Mouse (Mus musculus) ovary, postnatal 36 days (tissue): ENCODE data around the gene Rho.

Source experiments
- DNase-seq: peaks from one replicate; pipeline ENCODE4 v3.0.0; 2022; ENCODE audit warnings: low spot score, mixed read lengths

The Rho gene

DNA sequence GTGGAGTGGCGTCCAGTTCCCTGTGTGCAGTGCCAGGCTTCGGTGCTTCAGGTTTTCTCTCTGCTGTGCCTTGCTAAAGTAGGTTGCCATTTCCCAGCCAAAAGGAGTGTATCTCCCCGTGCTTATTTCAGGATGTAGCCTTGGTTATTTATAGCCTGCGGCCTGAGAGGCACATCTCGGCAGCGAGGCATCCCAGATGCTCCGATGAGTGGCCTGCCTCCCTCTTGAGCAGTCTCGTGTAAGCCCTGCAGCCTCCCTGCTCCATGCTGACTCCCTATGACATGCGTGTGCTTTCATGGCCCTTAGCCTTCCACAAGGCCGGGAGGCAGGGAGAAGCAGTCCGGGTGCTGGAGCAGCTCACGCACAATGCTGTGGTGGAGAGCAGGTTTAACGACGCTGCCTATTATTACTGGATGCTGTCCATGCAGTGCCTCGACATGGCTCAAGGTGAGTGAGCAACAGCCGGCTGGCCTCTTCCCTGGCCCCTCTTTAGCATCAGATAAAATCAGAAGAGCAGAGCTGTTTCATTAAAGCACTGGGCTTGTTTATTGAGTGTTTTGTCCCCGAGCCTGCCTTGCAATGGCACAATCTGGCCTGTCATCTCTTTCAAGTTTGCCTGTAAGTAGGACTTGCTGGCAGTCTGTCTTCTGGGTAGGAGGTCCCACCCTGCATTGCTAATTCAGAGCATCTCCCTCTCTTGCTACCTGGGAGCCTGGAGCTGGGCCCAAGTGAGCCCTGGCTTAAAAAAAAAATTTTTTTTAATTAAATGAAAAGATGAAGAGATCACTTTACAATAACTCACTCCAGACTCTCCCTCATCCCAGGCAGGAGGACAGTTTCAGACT lies 15.7 kb upstream of the Rho start:
- no peak for DNase-seq

DNA sequence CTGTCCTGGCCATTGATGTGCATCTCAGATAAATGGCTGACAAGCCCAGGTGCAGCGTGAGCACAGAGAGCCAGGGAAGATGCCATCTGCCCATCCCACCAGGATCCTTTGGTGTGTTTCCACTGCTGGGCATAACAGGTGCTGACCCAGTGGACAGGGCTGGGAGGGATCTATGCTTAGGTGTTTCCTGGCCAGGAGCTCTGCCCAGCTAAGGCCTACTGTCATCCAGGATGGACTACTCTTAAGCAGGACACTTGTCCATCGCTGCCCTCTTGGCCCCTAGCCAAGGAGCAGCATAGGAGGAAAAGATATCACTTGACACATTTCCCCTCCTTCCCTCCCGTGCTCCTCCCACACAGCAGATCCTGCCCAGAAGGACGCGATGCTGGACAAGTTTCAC lies 14.9 kb upstream of the Rho start:
- DNase-seq, result no peak

DNA sequence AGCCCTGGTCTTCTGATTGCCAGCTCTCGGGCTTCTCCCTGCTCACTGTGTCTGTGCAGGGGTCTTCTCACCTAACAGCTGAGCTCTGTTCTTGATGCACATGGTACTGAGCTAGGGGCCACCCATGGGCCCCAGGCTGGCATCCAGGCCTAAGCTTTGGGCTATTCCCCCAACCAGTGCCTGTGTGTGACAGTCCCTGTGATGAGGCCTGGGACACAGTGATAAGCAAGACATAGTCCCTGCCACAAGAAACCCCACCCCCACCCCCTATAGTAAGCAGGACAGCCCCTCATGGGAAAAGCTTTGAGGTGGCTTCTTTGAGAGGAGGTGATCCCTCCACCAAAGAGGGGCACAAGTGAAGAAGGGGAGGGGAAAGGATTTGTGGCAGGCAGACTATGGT lies 12.9 kb upstream of the Rho start:
- DNase-seq, result no peak

DNA sequence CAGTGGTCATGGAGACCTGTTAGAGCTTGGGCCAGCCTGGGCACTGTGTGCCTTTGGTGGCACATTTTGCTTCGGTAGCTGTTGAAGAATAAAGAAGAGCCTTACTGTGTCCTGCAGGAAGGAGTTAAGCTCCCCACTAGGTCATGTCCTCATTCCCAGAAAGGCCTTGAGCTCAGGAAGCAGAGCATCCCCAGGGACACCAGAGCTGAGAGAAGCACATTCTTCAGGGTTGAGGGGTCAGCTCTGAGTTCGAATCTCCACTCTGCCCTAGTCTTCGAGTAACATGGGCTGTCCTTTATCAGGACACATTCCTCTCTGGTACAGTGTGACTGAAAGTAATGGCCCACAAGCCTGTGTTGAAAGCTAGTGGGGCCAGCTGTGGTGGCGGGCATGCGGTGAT lies 11.7 kb upstream of the Rho start:
- no peak for DNase-seq

DNA sequence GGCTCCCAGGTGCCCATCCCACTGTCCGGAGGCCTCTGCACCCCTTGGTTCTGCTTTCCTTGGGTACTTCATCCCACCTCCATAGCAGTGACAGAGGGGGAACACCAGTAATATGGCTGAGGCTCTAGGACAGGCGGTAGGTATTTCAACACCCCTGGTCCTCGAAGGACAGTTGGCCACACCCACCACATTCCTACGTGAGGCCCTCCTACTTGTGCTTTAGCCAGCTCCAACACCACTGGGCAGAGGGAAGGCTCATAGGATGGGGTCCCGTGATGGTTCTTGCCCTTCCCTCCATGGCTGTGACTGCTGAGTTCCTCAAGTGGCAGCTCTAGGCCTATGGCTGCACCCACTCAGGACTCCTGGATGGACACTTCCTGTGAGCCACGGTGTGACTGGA lies 6.7 kb upstream of the Rho start:
- no peak for DNase-seq

DNA sequence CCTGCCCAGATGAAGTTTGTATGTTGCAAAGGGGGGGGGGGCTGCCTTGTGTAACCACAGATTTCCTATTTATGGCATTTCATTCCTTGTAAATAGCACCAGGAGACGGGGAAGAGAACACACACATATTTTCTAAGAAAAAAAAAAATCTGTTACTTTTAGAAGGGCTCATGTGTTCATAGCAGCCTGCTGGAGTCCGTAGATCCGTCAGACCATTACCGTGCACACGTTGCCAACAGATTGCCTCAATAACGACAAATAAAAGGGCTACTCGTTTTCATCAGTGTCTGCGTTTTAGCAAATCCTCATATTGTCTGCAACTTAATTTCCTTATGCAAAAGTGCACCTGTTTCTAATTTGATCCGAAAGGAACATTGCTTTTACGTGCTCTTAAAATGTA lies 5.1 kb upstream of the Rho start:
- DNase-seq, result no peak

DNA sequence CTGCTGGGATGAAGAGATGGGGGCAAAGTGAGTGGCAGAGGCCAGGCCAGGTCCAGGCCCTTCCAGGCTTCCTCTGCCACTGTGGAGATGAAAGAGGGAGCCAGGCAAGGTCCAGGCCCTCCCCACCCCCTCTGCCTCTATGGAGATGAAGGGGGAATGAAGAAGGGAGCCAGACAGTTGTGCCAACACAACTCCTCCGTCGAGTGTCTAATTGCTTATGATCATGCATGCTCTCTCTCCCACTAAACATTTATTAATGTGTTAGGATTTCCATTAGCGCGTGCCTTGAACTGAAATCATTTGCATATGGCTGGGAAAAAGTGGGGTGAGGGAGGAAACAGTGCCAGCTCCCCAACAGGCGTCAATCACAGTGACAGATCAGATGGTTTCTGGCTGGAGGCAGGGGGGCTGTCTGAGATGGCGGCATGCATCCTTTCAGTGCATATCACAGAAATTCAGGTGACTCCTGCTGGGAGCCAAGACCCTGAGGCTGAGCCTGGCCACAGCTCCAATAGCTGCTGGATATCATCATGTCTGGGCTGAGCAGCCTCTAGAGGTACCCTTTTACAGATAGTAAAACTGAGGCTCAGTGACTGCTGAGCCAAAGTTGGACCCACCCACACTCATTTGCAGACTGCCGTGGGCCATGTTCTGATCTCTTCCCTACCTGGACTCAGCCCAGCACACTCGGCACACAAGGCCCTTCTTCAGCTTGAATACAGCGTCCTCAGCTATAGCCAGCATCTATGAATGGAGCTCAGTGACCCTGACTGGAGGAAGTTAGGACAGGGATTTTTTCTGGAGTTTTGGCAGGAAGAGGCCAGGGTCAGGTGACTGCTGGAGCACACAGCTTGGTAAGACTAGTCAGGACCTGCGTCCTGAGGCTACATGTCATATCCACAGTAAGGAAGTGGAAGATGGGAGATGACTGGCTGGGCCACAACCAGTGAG lies 4.0 kb upstream of the Rho start:
- DNase-seq, result no peak

DNA sequence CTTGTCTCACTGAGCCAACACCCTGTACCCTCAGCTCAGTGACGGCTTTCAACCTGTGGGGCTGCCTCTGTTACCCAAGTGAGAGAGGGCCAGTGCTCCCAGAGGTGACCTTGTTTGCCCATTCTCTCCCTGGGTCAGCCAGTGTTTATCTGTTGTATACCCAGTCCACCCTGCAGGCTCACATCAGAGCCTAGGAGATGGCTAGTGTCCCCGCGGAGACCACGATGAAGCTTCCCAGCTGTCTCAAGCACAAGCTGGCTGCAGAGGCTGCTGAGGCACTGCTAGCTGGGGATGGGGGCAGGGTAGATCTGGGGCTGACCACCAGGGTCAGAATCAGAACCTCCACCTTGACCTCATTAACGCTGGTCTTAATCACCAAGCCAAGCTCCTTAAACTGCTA lies 1.5 kb upstream of the Rho start:
- no peak for DNase-seq

DNA sequence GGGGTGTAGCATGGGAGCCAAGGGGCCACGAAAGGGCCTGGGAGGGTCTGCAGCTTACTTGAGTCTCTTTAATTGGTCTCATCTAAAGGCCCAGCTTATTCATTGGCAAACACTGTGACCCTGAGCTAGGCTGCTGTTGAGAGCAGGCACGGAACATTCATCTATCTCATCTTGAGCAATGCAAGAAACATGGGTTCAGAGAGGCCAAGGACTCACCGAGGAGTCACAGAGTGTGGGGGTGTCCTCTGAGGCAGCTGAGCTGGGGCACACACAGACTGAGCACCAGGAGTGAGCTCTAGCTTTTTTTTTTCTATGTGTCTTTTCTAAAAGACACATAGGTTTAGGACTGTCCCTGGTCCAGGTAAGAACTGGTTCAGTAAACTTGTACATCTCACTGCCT lies 843 bp downstream of the Rho start:
- no peak for DNase-seq

DNA sequence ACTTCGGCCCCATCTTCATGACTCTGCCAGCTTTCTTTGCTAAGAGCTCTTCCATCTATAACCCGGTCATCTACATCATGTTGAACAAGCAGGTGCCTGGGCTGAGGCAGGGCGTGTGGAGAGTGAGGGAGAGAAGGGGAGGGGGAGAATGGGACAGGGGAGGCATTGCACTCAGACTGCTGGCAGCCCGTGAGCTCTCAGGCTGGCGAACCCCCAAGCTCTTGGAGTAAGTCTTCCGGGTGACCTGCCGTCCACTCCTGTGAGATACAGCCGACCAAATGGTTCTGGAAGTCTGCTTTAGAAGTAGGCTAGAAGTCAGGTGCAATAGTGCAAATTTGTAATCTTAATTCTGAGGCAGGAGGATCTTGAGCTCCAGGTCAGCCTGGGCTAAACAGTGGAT lies 4.0 kb downstream of the Rho start:
- DNase-seq, result no peak

DNA sequence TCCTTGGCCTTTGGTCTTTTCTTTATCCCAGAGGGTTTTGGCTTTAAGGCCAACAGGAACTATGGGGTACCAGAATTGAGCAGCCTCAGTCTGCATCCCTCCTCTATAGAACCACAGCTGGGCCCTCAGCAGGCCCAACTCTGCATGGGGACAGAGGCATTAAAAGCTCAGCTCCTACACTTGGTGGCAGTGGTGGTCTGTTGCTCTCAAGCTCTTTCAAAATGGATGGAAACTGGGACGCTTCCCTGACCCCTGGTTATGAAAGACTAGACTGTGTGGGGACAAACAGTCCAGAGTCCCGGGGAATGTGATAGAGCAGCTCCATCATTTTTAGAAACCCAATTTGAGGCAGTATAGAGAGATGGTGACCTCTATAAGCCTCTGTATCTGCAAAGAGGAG lies 6.5 kb downstream of the Rho start:
- DNase-seq, result no peak

DNA sequence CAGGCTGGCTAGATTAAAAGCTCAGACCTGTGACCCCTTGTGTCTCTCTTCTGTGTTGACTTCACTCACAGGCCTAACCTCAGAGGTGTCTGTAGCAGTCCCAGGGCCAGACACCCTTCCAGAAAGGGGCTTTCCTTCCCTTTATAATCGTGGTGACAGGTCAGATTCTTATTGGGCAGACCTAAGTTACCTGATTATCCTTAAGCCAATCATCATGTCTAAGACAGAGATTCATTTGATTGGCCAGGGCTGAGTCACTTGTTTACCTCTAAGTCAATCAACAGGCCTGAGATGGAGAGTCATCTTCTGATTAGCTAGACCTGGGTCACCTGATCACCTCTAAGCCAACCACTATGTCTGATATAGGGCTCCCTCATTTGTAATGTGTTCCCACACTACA lies 7.2 kb downstream of the Rho start:
- no peak for DNase-seq

DNA sequence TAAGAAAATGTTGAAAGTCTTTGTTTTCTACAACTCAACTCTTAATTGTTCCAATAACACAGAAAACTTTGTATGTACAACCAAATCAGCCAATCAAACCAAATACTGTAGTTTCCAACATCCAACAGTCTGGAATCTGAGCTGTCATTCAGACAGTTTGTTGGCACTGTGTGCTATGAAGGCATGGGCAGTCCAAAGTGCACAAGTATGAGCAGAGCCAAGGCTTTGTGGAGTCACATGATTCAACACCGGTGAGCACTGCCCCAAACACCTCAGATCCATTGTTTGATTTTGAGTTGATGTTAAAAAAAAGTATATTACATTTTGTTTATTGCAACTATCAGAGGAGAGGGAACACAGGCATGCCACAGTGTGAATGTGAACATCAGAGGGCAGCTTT lies 9.1 kb downstream of the Rho start:
- DNase-seq, result no peak

DNA sequence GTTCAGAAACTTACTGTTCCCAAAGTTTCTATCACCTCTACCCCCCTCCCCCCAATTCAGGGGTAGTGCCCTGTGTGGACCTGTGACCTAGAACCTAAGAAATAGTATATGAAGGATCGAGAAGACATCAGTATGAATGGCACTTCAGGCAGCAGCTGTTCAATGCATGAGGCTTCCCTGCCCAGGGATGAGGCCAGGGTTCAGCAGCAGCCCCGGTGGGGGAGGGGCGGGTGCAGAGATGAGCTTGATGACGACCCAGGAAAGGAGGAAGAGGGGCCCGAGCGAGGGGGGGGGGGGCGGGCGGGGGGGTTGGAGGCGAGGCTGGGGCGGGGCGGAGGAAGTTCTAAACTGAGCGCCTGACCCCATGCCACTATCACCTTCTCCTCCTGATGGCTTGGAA lies 9.6 kb downstream of the Rho start:
- DNase-seq, result no peak

DNA sequence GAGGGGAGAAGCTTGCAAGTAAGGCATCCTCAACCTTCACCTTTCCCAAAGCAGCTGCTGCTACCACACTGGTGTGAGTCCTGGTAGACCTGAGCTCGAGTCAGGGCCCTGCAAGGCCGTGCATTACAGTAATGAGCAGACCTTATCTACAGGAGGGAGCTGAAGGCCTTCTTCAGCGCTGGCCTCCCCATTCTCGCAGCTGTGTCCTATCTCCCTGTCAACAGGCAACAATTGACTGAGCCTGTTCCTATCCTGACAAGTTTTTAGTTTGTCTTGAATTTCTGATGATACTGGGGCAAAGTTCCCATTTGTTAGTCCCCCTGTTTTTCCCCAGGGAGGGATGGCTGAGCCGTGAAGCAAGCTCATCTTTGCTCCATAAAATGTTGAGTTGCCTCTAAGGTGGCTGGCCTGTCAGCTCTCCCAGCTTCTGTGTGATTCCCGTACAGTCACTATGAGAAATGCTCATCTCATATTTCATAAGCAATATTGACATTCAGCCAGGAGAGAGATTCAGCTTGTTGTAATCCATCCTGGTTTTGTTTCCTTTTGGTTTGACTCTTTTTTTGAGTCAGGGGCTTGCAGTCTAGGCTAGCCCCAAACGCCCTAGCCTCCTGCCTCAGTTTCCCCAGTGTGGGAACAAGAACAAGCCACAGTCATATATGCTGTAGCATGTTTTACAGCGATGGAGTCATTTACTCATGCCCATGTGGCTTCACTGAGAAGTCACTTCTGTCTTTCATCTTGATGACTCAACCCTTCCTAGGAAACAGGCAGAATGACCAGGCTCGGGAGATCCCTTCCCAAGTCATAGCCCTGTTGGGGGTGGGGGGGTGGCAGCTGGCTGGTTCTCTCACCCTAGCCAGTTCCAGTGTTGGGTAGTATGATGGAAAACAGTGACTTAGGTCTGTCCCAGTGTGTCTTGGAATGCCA lies 12.2 kb downstream of the Rho start:
- DNase-seq, result no peak

DNA sequence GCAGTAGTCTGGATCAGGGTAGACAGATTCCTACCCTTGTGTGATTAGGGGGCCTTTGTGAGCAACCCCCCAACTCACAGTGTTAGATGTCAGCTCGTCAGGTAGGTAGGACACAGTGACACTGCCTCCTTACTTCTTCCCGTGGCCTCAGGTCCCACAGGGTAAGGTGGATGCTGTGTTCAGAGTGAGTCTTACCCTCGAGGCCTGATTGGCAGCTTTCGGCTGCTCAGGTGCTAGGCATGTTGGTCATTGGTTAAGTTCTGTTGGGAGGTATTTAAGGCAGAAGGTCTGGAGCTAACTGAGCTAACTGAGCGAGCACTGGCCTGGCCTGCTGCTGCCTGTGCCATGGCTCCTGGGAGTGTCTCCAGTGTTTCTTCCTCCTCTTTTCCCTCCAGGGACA lies 13.1 kb downstream of the Rho start, which contains the start of gene H1foo:
TSS of gene H1foo (plus strand) at position 301 of the 400 bp plus-strand sequence.
- DNase-seq, result no peak

DNA sequence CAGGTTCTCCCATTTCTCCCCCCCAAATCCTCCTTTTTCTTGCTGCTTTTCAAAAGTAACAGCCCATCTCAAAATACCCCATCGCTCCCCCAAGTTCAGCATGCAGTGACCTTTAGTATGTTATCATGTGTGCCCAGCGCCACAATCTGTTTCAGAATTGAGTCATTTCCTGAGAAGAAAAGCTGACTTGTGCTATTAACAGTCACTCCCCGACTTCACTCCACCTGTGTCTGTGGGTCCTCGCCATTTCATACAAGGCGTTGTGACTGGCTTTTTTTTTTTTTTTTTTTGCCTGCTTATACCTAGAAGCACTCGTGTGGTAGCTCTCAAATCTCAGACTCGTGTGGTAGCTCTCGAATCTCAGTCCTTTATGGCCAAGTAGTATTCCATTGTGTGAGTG lies 14.1 kb downstream of the Rho start:
- DNase-seq, result no peak

DNA sequence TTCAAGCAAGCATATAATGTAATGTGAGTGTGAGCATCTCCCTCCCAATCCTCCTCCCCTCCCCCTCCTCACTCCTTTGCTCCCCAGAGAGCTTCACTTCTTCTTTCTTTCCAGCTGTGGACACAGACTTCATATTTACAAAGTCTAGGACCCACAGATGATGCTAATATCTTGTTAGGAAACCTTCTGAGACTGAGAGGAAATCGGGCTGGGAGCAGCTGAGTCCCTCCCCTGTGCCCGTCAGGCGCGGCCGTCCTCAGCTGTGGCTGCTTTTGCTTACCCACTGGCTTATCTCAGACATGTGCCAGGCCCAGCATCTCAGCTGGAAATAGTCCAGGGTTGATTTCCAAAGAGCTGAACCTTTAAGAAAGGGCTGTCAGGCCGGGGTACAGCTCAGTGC lies 14.8 kb downstream of the Rho start:
- DNase-seq, result peak; percentile 61

DNA sequence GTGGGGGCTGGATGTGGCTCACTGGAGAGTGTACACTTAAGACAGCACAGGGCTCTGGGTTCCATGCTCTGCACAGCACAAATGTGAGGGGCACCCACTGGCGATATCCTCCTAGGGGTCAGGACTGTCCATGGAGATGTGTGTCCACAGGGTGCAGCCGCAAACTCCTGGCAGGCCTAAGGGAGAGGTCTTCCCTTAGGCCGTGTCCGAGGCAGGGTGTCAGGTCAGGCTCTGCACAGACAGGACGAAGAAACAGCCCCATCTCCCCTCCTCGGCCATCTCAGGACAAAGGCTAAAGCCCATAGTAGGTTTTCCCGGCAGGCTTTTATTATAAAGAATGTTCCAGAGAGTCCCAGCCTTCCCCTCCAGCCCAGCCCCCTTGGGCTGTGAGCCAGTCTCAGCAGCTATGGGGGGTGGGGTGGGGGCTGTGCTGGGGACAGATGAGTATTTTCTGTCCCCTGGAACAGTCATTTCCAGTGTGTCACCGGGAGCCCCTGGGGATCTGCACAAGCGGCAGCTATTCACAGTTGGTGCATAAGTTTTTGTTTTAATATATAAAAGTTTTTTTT lies 23.0 kb downstream of the Rho start:
- DNase-seq, result no peak

DNA sequence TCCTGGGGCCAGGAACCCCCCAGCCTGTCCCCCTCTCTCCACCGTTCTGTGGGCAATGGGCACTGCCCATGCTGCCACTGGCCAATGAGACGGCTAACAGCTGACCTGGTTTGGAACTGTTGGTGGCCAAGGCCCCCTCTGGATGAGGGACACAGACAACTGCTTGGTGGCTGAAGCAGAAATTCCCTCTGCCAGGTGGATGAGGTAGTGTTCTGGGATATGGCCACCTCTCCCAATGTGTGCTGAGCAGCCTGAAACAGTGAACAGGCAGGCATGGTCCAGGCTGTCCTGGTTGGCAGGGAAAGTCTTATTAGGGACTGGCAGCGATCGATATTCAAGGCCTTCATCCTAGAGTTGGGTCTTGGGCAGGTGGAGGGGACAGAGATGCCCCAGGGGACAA lies 23.6 kb downstream of the Rho start:
- DNase-seq, result no peak

DNA sequence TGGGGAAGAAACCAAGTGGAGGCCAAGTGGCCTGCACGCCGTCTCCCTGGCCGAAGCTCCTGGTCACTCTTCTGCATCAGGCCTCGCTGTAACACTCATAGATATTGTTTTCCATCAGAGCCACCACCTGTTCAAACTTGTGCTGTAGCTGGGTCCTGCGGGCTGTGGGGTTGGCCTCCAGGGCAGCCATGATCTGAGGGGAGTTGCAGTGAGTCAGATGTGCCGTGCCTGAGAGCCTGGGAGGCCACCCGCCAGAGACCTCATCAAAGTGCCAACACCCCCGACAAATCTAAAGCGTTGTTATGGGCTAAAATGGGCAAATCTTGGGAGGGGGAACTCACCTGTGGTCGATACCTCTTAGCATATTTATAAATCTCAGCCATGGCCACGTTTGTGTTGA lies 24.1 kb downstream of the Rho start:
- no peak for DNase-seq

DNA sequence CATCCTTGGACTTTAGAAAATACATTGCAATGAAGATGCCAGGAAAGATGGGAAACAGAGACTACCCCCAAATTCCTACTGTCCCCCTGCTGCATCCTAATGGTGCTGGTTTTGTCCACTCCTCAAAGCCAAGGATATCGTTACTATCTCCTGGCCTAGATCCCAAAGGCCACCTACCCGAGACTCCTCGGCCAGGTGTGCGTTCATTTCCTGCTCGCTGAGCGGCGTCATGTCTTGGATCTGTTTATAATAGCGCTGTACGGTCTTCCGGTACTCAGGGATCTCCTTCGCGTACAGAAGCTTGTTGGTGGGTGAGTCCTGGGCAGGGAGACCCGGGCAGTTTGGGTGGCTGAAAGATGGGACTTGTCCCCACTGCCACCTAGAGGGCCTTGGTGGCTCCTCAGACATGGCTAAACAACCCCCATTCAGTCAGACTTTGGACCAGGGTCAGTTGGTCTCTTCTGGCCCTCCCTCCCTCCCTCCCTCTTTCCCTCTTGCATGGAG lies 24.9 kb downstream of the Rho start:
- DNase-seq, result no peak
